Mouse (Mus musculus): ENCODE results near the gene Col4a4. TPM values are rescaled to one million over a fixed set of nuclear protein-coding genes. Genes with fewer than 3 reads are reported as not detected.
A peak's percentile ranks its signal among the peaks of the same experiment; 100 is the strongest.

Gene Col4a4
- total and polyA plus RNA-seq, 2 experiments from 2014 or later: 0.53 to 0.89 TPM

DNA sequence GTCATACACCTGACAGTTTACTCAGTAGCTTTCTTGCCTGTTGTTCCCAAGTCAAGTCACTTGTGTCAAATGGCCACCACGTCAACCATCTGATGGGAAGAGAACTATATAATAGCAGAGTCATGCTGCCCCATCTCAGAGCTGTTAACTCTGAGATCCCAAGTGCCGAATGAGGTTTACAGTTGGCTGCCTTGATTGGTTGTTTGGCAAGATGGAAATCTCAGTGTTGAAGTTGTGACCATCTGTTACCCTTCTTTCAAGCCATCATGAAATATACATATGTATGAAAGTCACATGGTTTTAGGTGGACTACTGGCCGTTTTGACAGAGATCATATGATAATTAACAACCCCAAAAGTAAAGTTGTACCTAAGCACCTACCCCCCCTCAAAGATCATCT, 149.4 kb downstream of the Col4a4 start:
- Histone ChIP-seq H3K4me3 (ENCODE audit: low read depth, low read length) (no peak overlapping the region), H3K9ac (replicated peaks; ENCODE audit: low read depth, low read length) (no peak overlapping the region), H3K27ac (ENCODE audit: low read depth) (no peak overlapping the region), H3K4me2 (ENCODE audit: low read depth, low read length) (no peak overlapping the region), H3K4me1 (ENCODE audit: control insufficient read depth, insufficient read depth) (peaks cover 6% of the 10 kb centered on the region; the same call in 1 of the 2 replicates), H3K27me3 (ENCODE audit: control insufficient read depth, insufficient read depth, low read length) (no peaks in the 10 kb centered on the region), H3K36me3 (replicated peaks; ENCODE audit: control insufficient read depth, insufficient read depth, low read length) (no peaks in the 10 kb centered on the region), H3K9me3 (replicated peaks; ENCODE audit: control insufficient read depth, low read length) (no peaks in the 10 kb centered on the region)
- TF ChIP-seq EP300 (IDR thresholded peaks at IDR 0.05; ENCODE audit: low read depth) (no peak), CTCF (IDR thresholded peaks at IDR 0.05; ENCODE audit: low read depth) (no peak)
- no peak for ATAC-seq (ENCODE audit: insufficient read depth, low read depth)
- 84% methylated on average over 3 of the region's 3 CpGs for WGBS
- DNase-seq (ENCODE audit: low spot score): no peak

- Histone ChIP-seq H3K9me3 (replicated peaks; ENCODE audit: control insufficient read depth, low read length) (no peaks in the 10 kb centered on the region), H3K9ac (replicated peaks; ENCODE audit: low read depth, low read length) (no peak overlapping the region), H3K4me3 (ENCODE audit: low read depth, low read length) (no peak overlapping the region), H3K36me3 (replicated peaks; ENCODE audit: control insufficient read depth, insufficient read depth, low read length) (no peaks in the 10 kb centered on the region), H3K4me1 (ENCODE audit: control insufficient read depth, insufficient read depth) (peaks cover 8% of the 10 kb centered on the region; the same call in 1 of the 2 replicates), H3K27ac (ENCODE audit: low read depth) (no peak overlapping the region), H3K4me2 (ENCODE audit: low read depth, low read length) (no peak overlapping the region), H3K27me3 (ENCODE audit: control insufficient read depth, insufficient read depth, low read length) (no peaks in the 10 kb centered on the region)
- no peak for DNase-seq (ENCODE audit: low spot score)
- TF ChIP-seq EP300 (IDR thresholded peaks at IDR 0.05; ENCODE audit: low read depth): no peak
- TF ChIP-seq CTCF (IDR thresholded peaks at IDR 0.05; ENCODE audit: low read depth): no peak
- no peak for ATAC-seq (ENCODE audit: insufficient read depth, low read depth)
- 64% methylated on average over 5 of the region's 5 CpGs for WGBS
Measured at GRCm38 (mm10) chr1:82433649-82434005, 153.0 kb downstream of the Col4a4 start.

DNA sequence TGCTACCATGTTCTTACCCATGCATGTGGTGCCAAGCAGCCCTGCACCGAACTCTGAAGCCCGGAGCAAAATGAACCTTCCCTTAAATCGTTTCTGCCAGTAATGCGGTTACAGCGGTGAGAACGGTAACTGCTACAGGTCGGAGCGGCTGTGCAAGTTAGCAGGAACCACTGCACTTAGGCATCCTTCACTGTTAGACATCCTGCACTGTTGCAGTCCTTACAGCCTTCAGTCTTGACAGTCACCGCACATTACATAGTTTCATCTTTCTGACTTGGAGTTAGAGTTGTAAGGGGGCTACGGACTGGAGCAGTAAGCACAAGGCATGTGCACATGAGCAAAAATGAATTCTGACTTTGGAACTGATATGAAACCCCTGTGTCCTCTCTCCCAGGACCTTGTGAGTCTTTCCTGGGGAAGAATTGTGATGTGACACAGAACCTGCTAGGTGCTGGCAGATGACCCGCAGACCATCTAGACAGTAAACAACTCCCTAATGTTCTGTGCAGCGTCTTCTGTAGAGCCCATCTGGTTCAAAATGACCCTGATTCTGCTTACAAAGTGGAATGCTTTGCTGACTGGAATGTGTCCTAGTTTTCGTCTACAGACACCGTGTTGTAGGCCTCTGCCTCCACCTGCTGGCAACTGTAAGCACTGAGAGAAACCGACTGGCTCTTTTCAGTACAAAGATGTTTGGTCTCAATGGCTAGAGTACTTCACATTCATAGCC, 153.6 kb downstream of the Col4a4 start:
- Histone ChIP-seq H3K4me1 (ENCODE audit: control insufficient read depth, insufficient read depth) (peaks cover 10% of the 10 kb centered on the region; the same call in 1 of the 2 replicates), H3K27ac (ENCODE audit: low read depth) (no peak overlapping the region), H3K9ac (replicated peaks; ENCODE audit: low read depth, low read length) (no peak overlapping the region), H3K4me3 (ENCODE audit: low read depth, low read length) (no peak overlapping the region), H3K27me3 (ENCODE audit: control insufficient read depth, insufficient read depth, low read length) (no peaks in the 10 kb centered on the region), H3K9me3 (replicated peaks; ENCODE audit: control insufficient read depth, low read length) (no peaks in the 10 kb centered on the region), H3K36me3 (replicated peaks; ENCODE audit: control insufficient read depth, insufficient read depth, low read length) (no peaks in the 10 kb centered on the region), H3K4me2 (ENCODE audit: low read depth, low read length) (no peak overlapping the region)
- ATAC-seq (ENCODE audit: insufficient read depth, low read depth) (peak; percentile 78; the same call in 1 of the 2 replicates), DNase-seq (ENCODE audit: low spot score) (peak; percentile 80)
- TF ChIP-seq CTCF (IDR thresholded peaks at IDR 0.05; ENCODE audit: low read depth): peak; percentile 97
- TF ChIP-seq EP300 (IDR thresholded peaks at IDR 0.05; ENCODE audit: low read depth): no peak
- WGBS: 55% methylated on average over 15 of the region's 15 CpGs

- Histone ChIP-seq H3K9ac (replicated peaks; ENCODE audit: low read depth, low read length) (no peak overlapping the region), H3K4me3 (ENCODE audit: low read depth, low read length) (no peak overlapping the region), H3K27ac (ENCODE audit: low read depth) (no peak overlapping the region), H3K4me2 (ENCODE audit: low read depth, low read length) (no peak overlapping the region), H3K27me3 (ENCODE audit: control insufficient read depth, insufficient read depth, low read length) (no peaks in the 10 kb centered on the region), H3K4me1 (ENCODE audit: control insufficient read depth, insufficient read depth) (peaks cover 10% of the 10 kb centered on the region; the same call in 1 of the 2 replicates), H3K9me3 (replicated peaks; ENCODE audit: control insufficient read depth, low read length) (no peaks in the 10 kb centered on the region), H3K36me3 (replicated peaks; ENCODE audit: control insufficient read depth, insufficient read depth, low read length) (no peaks in the 10 kb centered on the region)
- DNase-seq (ENCODE audit: low spot score) (peak; percentile 40), ATAC-seq (ENCODE audit: insufficient read depth, low read depth) (peak; percentile 63; the same call in 1 of the 2 replicates)
- WGBS: 13% methylated on average over 1 of the region's 1 CpGs
- TF ChIP-seq CTCF (IDR thresholded peaks at IDR 0.05; ENCODE audit: low read depth) (no peak), EP300 (IDR thresholded peaks at IDR 0.05; ENCODE audit: low read depth) (no peak)
Measured at GRCm38 (mm10) chr1:82429061-82429460, 157.6 kb downstream of the Col4a4 start.

- TF ChIP-seq CTCF (IDR thresholded peaks at IDR 0.05; ENCODE audit: low read depth) (no peak), EP300 (IDR thresholded peaks at IDR 0.05; ENCODE audit: low read depth) (no peak)
- no peak for ATAC-seq (ENCODE audit: insufficient read depth, low read depth)
- no peak for DNase-seq (ENCODE audit: low spot score)
- Histone ChIP-seq H3K36me3 (replicated peaks; ENCODE audit: control insufficient read depth, insufficient read depth, low read length) (no peaks in the 10 kb centered on the region), H3K27me3 (ENCODE audit: control insufficient read depth, insufficient read depth, low read length) (no peaks in the 10 kb centered on the region), H3K4me2 (ENCODE audit: low read depth, low read length) (no peak overlapping the region), H3K9ac (replicated peaks; ENCODE audit: low read depth, low read length) (no peak overlapping the region), H3K4me1 (ENCODE audit: control insufficient read depth, insufficient read depth) (peaks cover 10% of the 10 kb centered on the region; the same call in 1 of the 2 replicates), H3K4me3 (ENCODE audit: low read depth, low read length) (no peak overlapping the region), H3K27ac (ENCODE audit: low read depth) (no peak overlapping the region), H3K9me3 (replicated peaks; ENCODE audit: control insufficient read depth, low read length) (no peaks in the 10 kb centered on the region)
- WGBS: 89% methylated on average over 5 of the region's 5 CpGs
Measured at GRCm38 (mm10) chr1:82427729-82428128, 158.9 kb downstream of the Col4a4 start.

All from heart, postnatal 0 days (tissue).